Mouse (Mus musculus): Measurements from ENCODE around the gene Ms4a6c.

DNA sequence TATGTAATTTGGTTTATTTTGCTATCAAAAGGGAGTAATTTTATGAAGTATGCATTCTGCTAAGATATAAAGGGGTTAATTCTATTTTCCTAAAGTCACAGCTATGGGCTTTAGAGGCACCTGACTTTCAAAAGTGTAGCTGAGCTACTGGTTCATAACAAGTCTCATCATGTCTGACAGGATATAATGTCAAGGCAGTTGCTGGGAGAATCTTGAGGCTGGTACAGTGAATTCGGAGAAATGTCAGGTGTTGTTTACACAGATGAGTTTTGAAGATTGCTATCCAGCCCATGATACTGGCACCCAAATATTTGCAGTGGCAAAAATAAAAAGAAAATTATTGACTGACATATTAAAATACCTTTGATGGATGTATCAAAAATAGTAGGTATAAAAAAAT, 35.7 kb downstream of the Ms4a6c start:
- TF ChIP-seq MAFK (IDR thresholded peaks at IDR 0.05; ENCODE audit: insufficient replicate concordance, low read length) (no peak), SMC3 (IDR thresholded peaks at IDR 0.05; ENCODE audit: low read depth, low read length) (no peak), USF1 (IDR thresholded peaks at IDR 0.05; ENCODE audit: low read depth, low read length) (no peak), EP300 (IDR thresholded peaks at IDR 0.05; ENCODE audit: low read length) (no peak), CHD1 (IDR thresholded peaks at IDR 0.05; ENCODE audit: low read depth, low read length) (no peak), POLR2A (IDR thresholded peaks at IDR 0.05; ENCODE audit: low read depth, low read length) (no peak), BHLHE40 (IDR thresholded peaks at IDR 0.05; ENCODE audit: low read depth, low read length) (no peak), CTCF (conservative IDR thresholded peaks at IDR 0.05 in 1 of 2, IDR thresholded peaks at IDR 0.05 in 1 of 2; ENCODE audit: low read depth in 2 of 2, low read length in 2 of 2) (no peak), GABPA (IDR thresholded peaks at IDR 0.05; ENCODE audit: insufficient replicate concordance, low read depth, low read length) (no peak), TCF12 (IDR thresholded peaks at IDR 0.05; ENCODE audit: low read depth, low read length) (no peak), JUN (IDR thresholded peaks at IDR 0.05; ENCODE audit: insufficient read depth, low read depth, low read length) (no peak), MAZ (IDR thresholded peaks at IDR 0.05; ENCODE audit: low read depth, low read length) (no peak), MAX (IDR thresholded peaks at IDR 0.05; ENCODE audit: low read length) (no peak)

Data from CH12.LX (cell line).